Mouse (Mus musculus): Measurements from ENCODE around the gene Cdh22. TPM values are rescaled to one million over a fixed set of nuclear protein-coding genes. Genes with fewer than 3 reads are reported as not detected.

Cdh22 gene
- polyA plus RNA-seq, 1 experiment, result 1.5 TPM

DNA sequence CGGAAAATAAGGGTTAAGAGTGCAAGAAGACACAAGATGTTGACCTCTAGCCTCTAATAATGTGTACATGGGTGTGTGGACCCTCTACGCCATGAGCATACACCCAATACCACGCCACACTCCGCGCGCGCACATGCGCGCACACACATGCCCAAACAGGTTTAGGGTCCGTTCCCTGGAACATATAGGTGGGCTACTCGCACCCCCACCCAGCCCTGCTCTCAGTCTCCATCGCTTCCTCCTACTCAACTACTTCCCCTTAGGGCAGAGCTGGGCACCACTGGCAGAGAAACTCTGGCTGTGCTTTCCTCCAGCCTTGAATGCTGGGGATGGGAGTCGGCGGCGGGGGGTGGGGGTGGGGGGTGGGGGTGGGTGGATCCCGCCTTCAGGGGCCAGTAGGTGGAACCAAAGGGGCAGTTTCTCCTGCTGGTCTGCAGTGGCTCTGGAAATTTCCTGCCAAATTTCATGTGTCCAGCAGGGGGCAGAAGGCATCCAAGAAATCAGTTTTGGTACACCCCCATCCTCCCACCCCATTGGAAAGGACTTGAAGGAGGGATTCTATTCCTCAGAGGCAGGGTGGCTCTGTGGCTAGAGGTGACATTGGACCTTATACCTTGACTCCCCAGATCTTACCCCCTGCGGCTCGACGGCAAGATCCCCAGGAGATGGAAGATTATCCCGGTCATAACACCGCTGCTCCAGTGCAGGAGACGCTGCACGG, 164.4 kb downstream of the Cdh22 start:
- H3K27me3 ChIP-seq (ENCODE audit: control insufficient read depth, insufficient read depth, insufficient read length), result peaks cover 37% of the 10 kb centered on the region
- no peak overlapping the region for H3K4me2 ChIP-seq (ENCODE audit: low read depth)
- no peaks in the 10 kb centered on the region for H3K36me3 ChIP-seq (ENCODE audit: control insufficient read depth, insufficient read depth)
- H3K79me2 ChIP-seq (ENCODE audit: control insufficient read depth, insufficient read depth), result no peaks in the 10 kb centered on the region
- no peak overlapping the region for H3K4me3 ChIP-seq
- H3ac ChIP-seq (ENCODE audit: control insufficient read depth, insufficient read length), result no peak overlapping the region
- TF ChIP-seq USF1 (IDR thresholded peaks at IDR 0.05; ENCODE audit: low read depth) (no peak), SRF (IDR thresholded peaks at IDR 0.05; ENCODE audit: control insufficient read depth, insufficient read length, low read depth) (no peak), MAX (IDR thresholded peaks at IDR 0.05; ENCODE audit: low read depth) (no peak), MYOD1 (IDR thresholded peaks at IDR 0.05; ENCODE audit: control insufficient read depth in 1 of 3, insufficient read length in 2 of 3, low read depth in 2 of 3) (no peak), REST (IDR thresholded peaks at IDR 0.05; ENCODE audit: insufficient read depth, insufficient read length) (no peak), CEBPB (IDR thresholded peaks at IDR 0.05; ENCODE audit: insufficient read depth, poor library complexity, severe bottlenecking) (no peak), POLR2AphosphoS2 (IDR thresholded peaks at IDR 0.05; ENCODE audit: insufficient read length, low read depth) (no peak), TCF3 (IDR thresholded peaks at IDR 0.05; ENCODE audit: insufficient read length, low read depth) (no peak), POLR2A (IDR thresholded peaks at IDR 0.05; ENCODE audit: insufficient read length, low read depth) (no peak), E2F4 (IDR thresholded peaks at IDR 0.05; ENCODE audit: insufficient read depth) (no peak), MYOG (IDR thresholded peaks at IDR 0.05; ENCODE audit: control insufficient read depth in 1 of 3, insufficient read depth in 1 of 3, insufficient read length in 2 of 3, low read depth in 2 of 3) (no peak), TCF12 (IDR thresholded peaks at IDR 0.05; ENCODE audit: insufficient read depth, poor library complexity, severe bottlenecking) (no peak)

DNA sequence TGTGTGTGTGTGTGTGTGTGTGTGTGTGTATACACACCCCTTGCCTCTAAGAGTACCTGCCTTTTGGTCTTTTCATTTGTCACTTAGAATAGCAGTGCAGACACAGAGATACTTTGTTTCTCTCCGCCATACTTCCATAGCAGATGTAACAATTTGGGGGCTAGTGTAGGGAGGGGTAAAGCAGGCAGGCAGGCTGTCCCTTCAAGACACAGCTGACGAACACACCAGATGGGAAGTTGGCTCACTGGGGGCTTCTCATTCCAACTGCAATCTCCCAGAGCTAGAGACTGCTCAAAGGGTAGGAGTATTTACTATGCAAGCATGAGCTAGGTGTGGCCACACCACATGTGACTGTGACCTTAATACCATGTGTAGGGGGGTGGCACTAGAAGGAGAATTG, 165.8 kb downstream of the Cdh22 start:
- H3K4me3 ChIP-seq, result no peak overlapping the region
- TF ChIP-seq POLR2AphosphoS2 (IDR thresholded peaks at IDR 0.05; ENCODE audit: insufficient read length, low read depth) (no peak), MAX (IDR thresholded peaks at IDR 0.05; ENCODE audit: low read depth) (no peak), SRF (IDR thresholded peaks at IDR 0.05; ENCODE audit: control insufficient read depth, insufficient read length, low read depth) (no peak), USF1 (IDR thresholded peaks at IDR 0.05; ENCODE audit: low read depth) (no peak), MYOG (IDR thresholded peaks at IDR 0.05; ENCODE audit: control insufficient read depth in 1 of 3, insufficient read depth in 1 of 3, insufficient read length in 2 of 3, low read depth in 2 of 3) (no peak), TCF3 (IDR thresholded peaks at IDR 0.05; ENCODE audit: insufficient read length, low read depth) (no peak), E2F4 (IDR thresholded peaks at IDR 0.05; ENCODE audit: insufficient read depth) (no peak), MYOD1 (IDR thresholded peaks at IDR 0.05; ENCODE audit: control insufficient read depth in 1 of 3, insufficient read length in 2 of 3, low read depth in 2 of 3) (no peak), REST (IDR thresholded peaks at IDR 0.05; ENCODE audit: insufficient read depth, insufficient read length) (no peak), POLR2A (IDR thresholded peaks at IDR 0.05; ENCODE audit: insufficient read length, low read depth) (no peak), CEBPB (IDR thresholded peaks at IDR 0.05; ENCODE audit: insufficient read depth, poor library complexity, severe bottlenecking) (no peak), TCF12 (IDR thresholded peaks at IDR 0.05; ENCODE audit: insufficient read depth, poor library complexity, severe bottlenecking) (no peak)
- H3ac ChIP-seq (ENCODE audit: control insufficient read depth, insufficient read length), result no peak overlapping the region
- peaks cover 34% of the 10 kb centered on the region for H3K27me3 ChIP-seq (ENCODE audit: control insufficient read depth, insufficient read depth, insufficient read length)
- no peaks in the 10 kb centered on the region for H3K79me2 ChIP-seq (ENCODE audit: control insufficient read depth, insufficient read depth)
- H3K36me3 ChIP-seq (ENCODE audit: control insufficient read depth, insufficient read depth), result no peaks in the 10 kb centered on the region
- H3K4me2 ChIP-seq (ENCODE audit: low read depth), result no peak overlapping the region

DNA sequence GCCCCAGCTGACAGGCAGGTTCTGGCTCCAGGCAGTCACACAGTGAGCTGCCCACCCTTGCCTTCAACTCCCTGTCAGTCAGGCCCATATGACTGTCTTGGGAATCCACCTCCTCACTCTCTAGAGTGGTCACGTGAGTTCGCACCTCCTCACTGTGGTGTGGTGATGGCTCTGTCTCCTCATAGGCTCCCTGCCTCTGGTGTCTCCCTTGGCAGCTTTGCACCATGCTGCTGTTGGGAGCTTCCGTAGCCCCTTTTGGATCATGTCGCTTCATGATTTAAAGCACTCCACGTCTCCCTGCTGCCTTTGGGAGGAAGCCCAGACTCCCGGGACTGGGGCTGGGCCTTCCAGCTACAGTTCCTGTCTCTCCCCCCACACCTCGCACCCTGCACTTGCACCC, 170.2 kb downstream of the Cdh22 start:
- Histone ChIP-seq H3K4me3 (no peak overlapping the region), H3ac (ENCODE audit: control insufficient read depth, insufficient read length) (no peak overlapping the region), H3K27me3 (ENCODE audit: control insufficient read depth, insufficient read depth, insufficient read length) (peaks cover 37% of the 10 kb centered on the region), H3K36me3 (ENCODE audit: control insufficient read depth, insufficient read depth) (no peaks in the 10 kb centered on the region), H3K4me2 (ENCODE audit: low read depth) (no peak overlapping the region), H3K79me2 (ENCODE audit: control insufficient read depth, insufficient read depth) (no peaks in the 10 kb centered on the region)
- no peak for TF ChIP-seq TCF12 (IDR thresholded peaks at IDR 0.05; ENCODE audit: insufficient read depth, poor library complexity, severe bottlenecking)
- TF ChIP-seq REST (IDR thresholded peaks at IDR 0.05; ENCODE audit: insufficient read depth, insufficient read length), result no peak
- TF ChIP-seq E2F4 (IDR thresholded peaks at IDR 0.05; ENCODE audit: insufficient read depth), result no peak
- no peak for TF ChIP-seq MYOG (IDR thresholded peaks at IDR 0.05; ENCODE audit: control insufficient read depth in 1 of 3, insufficient read depth in 1 of 3, insufficient read length in 2 of 3, low read depth in 2 of 3)
- no peak for TF ChIP-seq MAX (IDR thresholded peaks at IDR 0.05; ENCODE audit: low read depth)
- TF ChIP-seq POLR2AphosphoS2 (IDR thresholded peaks at IDR 0.05; ENCODE audit: insufficient read length, low read depth), result no peak
- TF ChIP-seq USF1 (IDR thresholded peaks at IDR 0.05; ENCODE audit: low read depth), result no peak
- no peak for TF ChIP-seq TCF3 (IDR thresholded peaks at IDR 0.05; ENCODE audit: insufficient read length, low read depth)
- TF ChIP-seq SRF (IDR thresholded peaks at IDR 0.05; ENCODE audit: control insufficient read depth, insufficient read length, low read depth), result no peak

DNA sequence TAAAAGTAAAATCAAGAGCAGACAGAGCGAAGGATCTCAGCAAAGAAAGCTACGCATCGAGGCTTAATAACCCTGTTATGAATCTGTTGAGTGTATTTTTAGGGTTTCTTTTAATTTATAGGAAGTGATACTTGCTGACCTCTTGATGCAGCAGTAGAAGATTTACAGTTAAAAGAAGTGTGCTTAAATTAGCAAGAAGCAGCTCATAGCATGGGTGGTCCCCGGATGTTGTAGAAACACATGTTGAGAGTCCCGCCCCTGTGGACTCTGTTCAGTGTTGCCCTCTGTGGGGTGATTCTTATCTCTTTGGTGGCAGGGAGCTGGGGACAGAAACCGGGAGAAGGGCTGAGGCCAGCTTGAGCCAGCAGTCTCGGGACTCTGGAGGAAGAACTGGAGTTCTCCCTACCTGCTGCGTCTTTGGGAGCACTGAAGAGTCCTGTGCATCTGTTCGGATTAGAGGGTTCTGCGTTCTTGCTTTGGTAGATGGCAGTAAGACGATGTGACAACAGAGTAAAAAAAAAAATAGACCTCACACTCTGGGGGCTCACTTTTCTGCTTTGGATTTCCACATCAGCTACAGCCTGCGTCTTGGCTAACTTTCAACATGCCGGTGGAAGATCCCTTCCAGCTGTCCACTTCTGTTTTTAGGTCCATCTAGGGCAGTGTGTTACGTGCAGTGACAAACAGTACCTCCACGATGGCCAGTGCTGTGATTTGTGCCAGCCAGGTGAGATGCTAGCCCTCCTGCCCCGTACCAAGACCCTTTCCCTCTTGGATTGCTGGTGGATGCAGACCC, 172.8 kb downstream of the Cdh22 start:
- Histone ChIP-seq H3K4me3 (no peak overlapping the region), H3K79me2 (ENCODE audit: control insufficient read depth, insufficient read depth) (no peaks in the 10 kb centered on the region), H3K4me2 (ENCODE audit: low read depth) (no peak overlapping the region), H3K27me3 (ENCODE audit: control insufficient read depth, insufficient read depth, insufficient read length) (peaks cover 36% of the 10 kb centered on the region), H3K36me3 (ENCODE audit: control insufficient read depth, insufficient read depth) (no peaks in the 10 kb centered on the region), H3ac (ENCODE audit: control insufficient read depth, insufficient read length) (no peak overlapping the region)
- TF ChIP-seq CEBPB (IDR thresholded peaks at IDR 0.05; ENCODE audit: insufficient read depth, poor library complexity, severe bottlenecking) (no peak), MYOD1 (IDR thresholded peaks at IDR 0.05; ENCODE audit: control insufficient read depth in 1 of 3, insufficient read length in 2 of 3, low read depth in 2 of 3) (no peak), USF1 (IDR thresholded peaks at IDR 0.05; ENCODE audit: low read depth) (no peak), MAX (IDR thresholded peaks at IDR 0.05; ENCODE audit: low read depth) (no peak), TCF12 (IDR thresholded peaks at IDR 0.05; ENCODE audit: insufficient read depth, poor library complexity, severe bottlenecking) (no peak), POLR2AphosphoS2 (IDR thresholded peaks at IDR 0.05; ENCODE audit: insufficient read length, low read depth) (no peak), MYOG (IDR thresholded peaks at IDR 0.05; ENCODE audit: control insufficient read depth in 1 of 3, insufficient read depth in 1 of 3, insufficient read length in 2 of 3, low read depth in 2 of 3) (no peak), TCF3 (IDR thresholded peaks at IDR 0.05; ENCODE audit: insufficient read length, low read depth) (no peak), REST (IDR thresholded peaks at IDR 0.05; ENCODE audit: insufficient read depth, insufficient read length) (no peak), POLR2A (IDR thresholded peaks at IDR 0.05; ENCODE audit: insufficient read length, low read depth) (no peak), E2F4 (IDR thresholded peaks at IDR 0.05; ENCODE audit: insufficient read depth) (no peak), SRF (IDR thresholded peaks at IDR 0.05; ENCODE audit: control insufficient read depth, insufficient read length, low read depth) (no peak)

Other genes starting within 250 kb of the Cdh22 start
- 24.0 TPM for gene Ncoa5, start 200.0 kb downstream of the Cdh22 start, polyA plus RNA-seq (2012; fragmentation: generic; extraction: Trizol)
- gene Cd40, start 179.2 kb downstream of the Cdh22 start, polyA plus RNA-seq (2012; fragmentation: generic; extraction: Trizol), result 1.1 TPM
- not detected for gene 1700025C18Rik, start 144.1 kb downstream of the Cdh22 start, polyA plus RNA-seq (2012; fragmentation: generic; extraction: Trizol)
- gene Slc35c2, start 53.0 kb upstream of the Cdh22 start, polyA plus RNA-seq (2012; fragmentation: generic; extraction: Trizol), result 50.3 TPM
- gene Elmo2, start 91.6 kb upstream of the Cdh22 start, polyA plus RNA-seq (2012; fragmentation: generic; extraction: Trizol), result 20.4 TPM
- gene Zfp663, start 133.9 kb upstream of the Cdh22 start, polyA plus RNA-seq (2012; fragmentation: generic; extraction: Trizol), result not detected
- gene Zfp334, start 153.4 kb upstream of the Cdh22 start, polyA plus RNA-seq (2012; fragmentation: generic; extraction: Trizol), result 1.5 TPM
- not detected for gene Ocstamp, start 165.6 kb upstream of the Cdh22 start, polyA plus RNA-seq (2012; fragmentation: generic; extraction: Trizol)
- 0.04 TPM for gene Slc13a3, start 238.4 kb upstream of the Cdh22 start, polyA plus RNA-seq (2012; fragmentation: generic; extraction: Trizol)

Measured in myocyte (in vitro differentiated cells).